Mouse (Mus musculus) heart, adult 2 months (tissue): ENCODE measurements at regions not wholly inside any gene's neighbourhood (a gene's known extent, or its start where the extent isn't known, plus 50 kb on each side); places are given as distances from the start of the nearest gene placed in this dataset.

Experiments
- DNase-seq, 2 experiments: peaks; one replicate each; pipeline ENCODE4 v3.0.0; 2021
- H3K27ac ChIP-seq: fragments of 200-600 bp; 2 replicates; pipeline ENCODE4 v1.8.1; 2022
- H3K27me3 ChIP-seq: fragments of 200-500 bp; 2 replicates; pipeline ENCODE4 v1.6.1; 2012; ENCODE audit warnings: mild to moderate bottlenecking, low read length, inconsistent platforms, mixed read lengths; ENCODE audit not compliant: control insufficient read depth, insufficient read depth
- H3K36me3 ChIP-seq: fragments of 200-500 bp; 2 replicates; pipeline ENCODE4 v1.6.1; 2012; ENCODE audit warnings: low read length, inconsistent platforms; ENCODE audit not compliant: control insufficient read depth, insufficient read depth
- H3K4me1 ChIP-seq: fragments of 200-500 bp; 2 replicates; pipeline ENCODE4 v1.6.1; 2011; ENCODE audit warnings: low read length; ENCODE audit not compliant: control insufficient read depth, insufficient read depth
- H3K4me3 ChIP-seq: fragments of 200-600 bp; 2 replicates; pipeline ENCODE4 v1.8.1; 2022
- H3K79me2 ChIP-seq: fragments of 200-500 bp; replicated peaks from 2 replicates; pipeline ENCODE4 v1.6.1; 2012; ENCODE audit warnings: mild to moderate bottlenecking, inconsistent platforms, low read length, moderate library complexity, mixed read lengths; ENCODE audit not compliant: control insufficient read depth, insufficient read depth
- H3K9ac ChIP-seq: fragments of 200-500 bp; 2 replicates; pipeline ENCODE4 v1.6.1; 2012; ENCODE audit warnings: low read depth, mild to moderate bottlenecking, control low read depth, inconsistent platforms, low read length, mixed read lengths
- CTCF ChIP-seq: fragments of 200-600 bp; IDR thresholded peaks from 2 replicates; pipeline ENCODE4 v1.8.1; 2022; ENCODE audit warnings: antibody characterized with exemption, mild to moderate bottlenecking, moderate library complexity
- EP300 ChIP-seq: fragments of 200-500 bp; IDR thresholded peaks from 2 replicates; pipeline ENCODE4 v1.6.1; 2011; ENCODE audit warnings: low read depth, low read length, control low read depth; ENCODE audit not compliant: insufficient read depth
- POLR2A ChIP-seq: fragments of 200-500 bp; IDR thresholded peaks from 2 replicates; pipeline ENCODE4 v1.6.1; 2011; ENCODE audit warnings: mild to moderate bottlenecking, low read depth, low read length, control low read depth; ENCODE audit not compliant: insufficient read depth
- WGBS: fragments of 180-500 bp; shearing (Covaris S2); methylation state at CpG from one replicate; pipeline ENCODE4 v1.1.7; 2018; 5-methylcytosine and 5-hydroxymethylcytosine counted together
- intact Hi-C: fragments of 180-260 bp; cut with DNase I; formaldehyde crosslinking; loops from one replicate; pipeline ENCODE4 v1.15.1; 2025

GRCm38 (mm10) chr1:88763725-88764364 is 61.8 kb upstream of the Arl4c start:
- no peaks in the 10 kb centered on the region for H3K36me3 ChIP-seq
- intact Hi-C loops: no loop called here
- no peak for TF ChIP-seq EP300
- H3K27me3 ChIP-seq: no peaks in the 10 kb centered on the region
- H3K4me3 ChIP-seq: no peak overlapping the region
- WGBS: 55% methylated on average over 6 of the region's 6 CpGs
- no peaks in the 10 kb centered on the region for H3K4me1 ChIP-seq
- H3K79me2 ChIP-seq: no peaks in the 10 kb centered on the region
- DNase-seq: no peak
- H3K27ac ChIP-seq: no peak overlapping the region
- H3K9ac ChIP-seq: no peak overlapping the region

- H3K4me3 ChIP-seq: no peak overlapping the region
- no peak overlapping the region for H3K9ac ChIP-seq
- 95% methylated on average over 1 of the region's 1 CpGs for WGBS
- no peaks in the 10 kb centered on the region for H3K79me2 ChIP-seq
- H3K36me3 ChIP-seq: no peaks in the 10 kb centered on the region
- no peak overlapping the region for H3K27ac ChIP-seq
- no peak for TF ChIP-seq CTCF
- TF ChIP-seq EP300: no peak
- TF ChIP-seq POLR2A: no peak
- H3K4me1 ChIP-seq: no peaks in the 10 kb centered on the region
- no peaks in the 10 kb centered on the region for H3K27me3 ChIP-seq
- no peak for DNase-seq
- intact Hi-C loops: no loop called here
Measured at GRCm38 (mm10) chr1:88764478-88764877, 62.5 kb upstream of the Arl4c start.

GRCm38 (mm10) chr1:88777009-88777408 is 75.0 kb upstream of the Arl4c start:
- no peak overlapping the region for H3K27ac ChIP-seq
- no peaks in the 10 kb centered on the region for H3K79me2 ChIP-seq
- no peak overlapping the region for H3K4me3 ChIP-seq
- intact Hi-C loops: no loop called here
- H3K36me3 ChIP-seq: no peaks in the 10 kb centered on the region
- 94% methylated on average over 5 of the region's 5 CpGs for WGBS
- no peaks in the 10 kb centered on the region for H3K4me1 ChIP-seq
- no peak overlapping the region for H3K9ac ChIP-seq
- DNase-seq: no peak
- H3K27me3 ChIP-seq: no peaks in the 10 kb centered on the region
- TF ChIP-seq CTCF (peak; percentile 45), POLR2A (no peak), EP300 (no peak)

- no peak for DNase-seq
- Histone ChIP-seq H3K79me2 (no peaks in the 10 kb centered on the region), H3K36me3 (no peaks in the 10 kb centered on the region), H3K4me3 (no peak overlapping the region), H3K27me3 (no peaks in the 10 kb centered on the region), H3K9ac (no peak overlapping the region), H3K27ac (no peak overlapping the region), H3K4me1 (no peaks in the 10 kb centered on the region)
- TF ChIP-seq POLR2A: no peak
- no peak for TF ChIP-seq CTCF
- no peak for TF ChIP-seq EP300
- 70% methylated on average over 4 of the region's 4 CpGs for WGBS
- intact Hi-C loops: no loop called here
Measured at GRCm38 (mm10) chr1:88780262-88780661, 78.2 kb upstream of the Arl4c start.

GRCm38 (mm10) chr1:88783083-88783482 is 81.1 kb upstream of the Arl4c start:
- no peaks in the 10 kb centered on the region for H3K27me3 ChIP-seq
- no peak overlapping the region for H3K27ac ChIP-seq
- H3K4me1 ChIP-seq: no peaks in the 10 kb centered on the region
- no peak overlapping the region for H3K4me3 ChIP-seq
- intact Hi-C loops: no loop called here
- H3K79me2 ChIP-seq: no peaks in the 10 kb centered on the region
- no peak for TF ChIP-seq POLR2A
- no peak for TF ChIP-seq EP300
- TF ChIP-seq CTCF: no peak
- 90% methylated on average over 4 of the region's 4 CpGs for WGBS
- no peaks in the 10 kb centered on the region for H3K36me3 ChIP-seq
- no peak overlapping the region for H3K9ac ChIP-seq
- DNase-seq: no peak

GRCm38 (mm10) chr1:88784866-88785620 is 83.0 kb upstream of the Arl4c start:
- Histone ChIP-seq H3K27me3 (no peaks in the 10 kb centered on the region; the same call in 1 of the 2 replicates), H3K9ac (no peak overlapping the region), H3K4me1 (no peaks in the 10 kb centered on the region), H3K36me3 (no peaks in the 10 kb centered on the region), H3K27ac (no peak overlapping the region), H3K79me2 (no peaks in the 10 kb centered on the region), H3K4me3 (no peak overlapping the region)
- intact Hi-C loops: no loop called here
- no peak for DNase-seq
- WGBS: 36% methylated on average over 4 of the region's 5 CpGs
- TF ChIP-seq POLR2A (no peak), CTCF (no peak), EP300 (no peak)
